Mouse (Mus musculus) brain, embryonic 14.5 days (tissue): ENCODE results near the gene Wdr66. TPM values are rescaled to one million over a fixed set of nuclear protein-coding genes. Genes with fewer than 3 reads are reported as not detected.
A peak's percentile ranks its signal among the peaks of the same experiment; 100 is the strongest.

ENCODE experiments used
- DNase-seq: peaks from one replicate; pipeline ENCODE4 v3.0.0-alpha.2; 2011; ENCODE audit warnings: low read depth
- CTCF ChIP-seq: fragments of 200-500 bp; IDR thresholded peaks from 2 replicates; pipeline ENCODE4 v1.5.1; 2012; ENCODE audit warnings: inconsistent platforms, mild to moderate bottlenecking, moderate library complexity, borderline replicate concordance; ENCODE audit not compliant: insufficient read depth, insufficient read length; ENCODE audit errors: extremely low read depth
- POLR2A ChIP-seq: fragments of 200-500 bp; IDR thresholded peaks from 2 replicates; pipeline ENCODE4 v1.6.1; 2012; ENCODE audit warnings: mild to moderate bottlenecking, inconsistent platforms, borderline replicate concordance; ENCODE audit not compliant: poor library complexity, insufficient read depth, insufficient read length, severe bottlenecking; ENCODE audit errors: extremely low read depth
- polyA plus RNA-seq: library from polyadenylated mRNA; depleted of rRNA; stranded (reverse); fragments of >200 nt; gene quantifications from 2 replicates; pipeline ENCODE4 v1.2.3, GENCODE M21; 2012

Wdr66 gene
- polyA plus RNA-seq, 1 experiment = 2.7 TPM

GRCm38 (mm10) chr5:123327686-123328085, 75.8 kb downstream of the Wdr66 start:
- TF ChIP-seq CTCF (no peak), POLR2A (no peak)

GRCm38 (mm10) chr5:123333566-123333965, 81.7 kb downstream of the Wdr66 start:
- DNase-seq = no peak
- TF ChIP-seq CTCF (no peak), POLR2A (no peak)

More at GRCm38 (mm10) chr5:123327686-123328085, 75.8 kb downstream of the Wdr66 start:
- no peak for DNase-seq

- peak; percentile 40 for DNase-seq
- TF ChIP-seq CTCF (no peak), POLR2A (no peak)
Observed at GRCm38 (mm10) chr5:123336205-123336961, 84.5 kb downstream of the Wdr66 start.

GRCm38 (mm10) chr5:123338463-123338862, 86.6 kb downstream of the Wdr66 start:
- DNase-seq = no peak
- TF ChIP-seq CTCF (no peak), POLR2A (no peak)

- TF ChIP-seq CTCF (peak; percentile 44; the same call in 1 of the 2 replicates), POLR2A (peak; percentile 99)
Observed at GRCm38 (mm10) chr5:123343707-123344627, 92.1 kb downstream of the Wdr66 start, which contains the start of gene Bcl7a. TSS of gene Bcl7a (plus strand) at chr5:123343834.

GRCm38 (mm10) chr5:123344628-123344962, 92.7 kb downstream of the Wdr66 start:
- TF ChIP-seq POLR2A (no peak), CTCF (no peak)
- DNase-seq = no peak

More at GRCm38 (mm10) chr5:123343707-123344627, 92.1 kb downstream of the Wdr66 start, which contains the start of gene Bcl7a:
- DNase-seq = peak; percentile 97

GRCm38 (mm10) chr5:123344963-123345852, 93.3 kb downstream of the Wdr66 start:
- no peak for TF ChIP-seq CTCF
- peak; percentile 67 for TF ChIP-seq POLR2A
- peak; percentile 72 for DNase-seq

- TF ChIP-seq POLR2A = peak; percentile 4; the same call in 1 of the 2 replicates
- TF ChIP-seq CTCF = no peak
- DNase-seq = peak; percentile 93
Observed at GRCm38 (mm10) chr5:123345853-123346654, 94.2 kb downstream of the Wdr66 start.

- TF ChIP-seq POLR2A (no peak), CTCF (no peak)
- DNase-seq = no peak
Observed at GRCm38 (mm10) chr5:123346701-123347270, 94.9 kb downstream of the Wdr66 start.

- TF ChIP-seq POLR2A (no peak), CTCF (no peak)
- no peak for DNase-seq
Observed at GRCm38 (mm10) chr5:123347985-123348384, 96.1 kb downstream of the Wdr66 start.

GRCm38 (mm10) chr5:123350386-123350785, 98.5 kb downstream of the Wdr66 start:
- TF ChIP-seq POLR2A = no peak
- TF ChIP-seq CTCF = peak; percentile 31; the same call in 1 of the 2 replicates
- DNase-seq = peak; percentile 26
